Mouse (Mus musculus) cerebellum, postnatal 25 days (tissue): ENCODE results near the gene Dolk.

Experiments
- DNase-seq, 2 experiments: peaks; one replicate each; pipeline ENCODE4 v3.0.0; 2021; ENCODE audit warnings: mixed read lengths in 2 of 2

Gene Dolk

GRCm38 (mm10) chr2:30250166-30251128, 35.7 kb downstream of the Dolk start:
- peak; percentile 32 to 59 for DNase-seq

GRCm38 (mm10) chr2:30249182-30249581, 37.0 kb downstream of the Dolk start:
- DNase-seq = peak in 1 of 2 experiments; percentile 13

DNA sequence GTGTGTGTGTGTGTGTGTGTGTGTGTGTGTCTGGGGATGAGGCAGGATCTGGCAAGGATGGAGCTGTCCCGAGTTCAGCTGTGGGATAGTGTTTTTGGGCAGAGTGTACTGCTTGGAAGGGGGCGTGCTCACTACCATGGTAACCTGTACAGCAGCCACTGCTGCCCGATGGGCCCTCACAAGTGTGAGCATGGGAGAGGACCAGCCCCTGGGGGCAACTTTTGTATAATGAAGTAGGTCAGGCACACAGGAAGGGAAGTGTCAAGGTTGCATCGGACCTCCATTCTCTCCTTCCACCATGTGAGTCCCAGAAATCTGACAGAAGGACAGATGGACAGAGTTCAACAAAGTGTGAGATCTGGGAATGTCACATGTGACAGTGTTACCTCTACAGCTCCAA, 38.5 kb downstream of the Dolk start:
- peak; percentile 17 to 28 for DNase-seq

GRCm38 (mm10) chr2:30247036-30247435, 39.1 kb downstream of the Dolk start:
- DNase-seq = peak in 1 of 2 experiments; percentile 9

DNA sequence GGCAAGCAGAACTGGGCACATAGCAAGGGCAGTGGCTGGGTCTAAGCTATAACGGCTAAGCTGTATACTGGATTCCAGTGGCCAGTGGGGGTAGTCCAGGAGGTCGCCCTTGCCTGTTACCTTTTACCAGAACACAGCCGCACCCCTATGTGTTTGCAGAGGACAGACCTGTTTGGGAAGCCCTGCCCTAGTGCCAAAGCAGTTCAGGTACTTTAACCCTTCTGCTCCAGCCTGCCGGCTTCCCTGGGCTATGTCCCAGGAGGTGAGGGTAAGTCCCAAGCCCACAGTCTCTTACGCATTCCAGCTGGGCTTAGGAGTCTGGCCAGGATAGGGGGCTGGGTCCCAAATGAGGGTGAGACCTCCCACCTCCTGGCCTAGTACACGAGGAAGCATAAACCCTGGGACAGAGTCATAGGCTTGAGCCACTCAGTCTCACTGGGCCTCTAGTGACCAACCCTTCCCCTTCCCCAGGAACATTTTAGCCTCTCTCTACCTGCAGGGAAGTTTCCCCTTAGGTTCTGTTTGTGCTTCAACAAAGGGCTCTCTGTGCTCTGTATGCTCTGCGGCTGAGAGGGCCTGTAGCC, 41.4 kb downstream of the Dolk start:
- no peak for DNase-seq

GRCm38 (mm10) chr2:30243391-30243790, 42.7 kb downstream of the Dolk start:
- no peak for DNase-seq

DNA sequence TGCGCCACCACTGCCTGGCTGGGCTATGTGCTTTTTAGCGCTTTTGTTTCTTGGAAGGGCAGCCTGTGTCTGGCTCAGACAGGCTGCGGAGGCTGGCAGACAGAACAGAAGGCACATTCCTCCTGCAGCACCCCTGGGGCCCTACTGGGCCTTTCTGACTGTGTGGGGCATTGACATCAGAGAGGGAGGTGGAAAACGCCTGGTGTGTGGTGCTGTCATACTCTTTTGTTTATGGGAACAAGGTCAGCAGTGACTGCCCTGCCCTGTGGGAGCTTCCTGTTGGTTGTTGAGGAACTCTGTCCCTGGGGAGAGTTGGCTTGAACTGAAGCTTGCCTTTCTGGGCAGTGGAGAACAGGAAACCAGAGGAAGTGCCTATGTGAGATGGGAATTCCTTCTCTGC, 43.6 kb downstream of the Dolk start:
- DNase-seq = peak; percentile 80 to 84

DNA sequence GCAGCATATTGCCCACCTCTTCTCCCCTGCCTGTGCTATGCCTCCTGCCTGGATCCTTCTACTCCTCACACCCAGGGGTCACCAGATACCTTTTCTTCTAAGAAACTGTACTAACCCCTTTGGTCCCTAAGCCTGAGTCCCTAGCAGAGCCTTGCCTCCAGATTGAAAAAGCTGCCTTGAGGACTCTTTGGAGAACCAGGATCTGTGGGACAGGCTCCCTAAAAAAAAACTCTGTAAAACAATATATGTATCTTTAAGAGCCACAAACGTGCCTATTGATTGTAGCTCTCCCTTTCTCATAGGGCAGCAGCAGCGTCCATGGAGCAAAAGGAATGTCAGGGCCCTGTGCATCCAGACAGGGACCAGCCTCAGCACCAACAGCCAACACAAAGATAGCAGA, 45.9 kb downstream of the Dolk start, which contains the start of gene Gm28035:
Gene Gm28035, plus strand, starts transcription at position 301 of the 400 bp plus-strand sequence.
- no peak for DNase-seq

DNA sequence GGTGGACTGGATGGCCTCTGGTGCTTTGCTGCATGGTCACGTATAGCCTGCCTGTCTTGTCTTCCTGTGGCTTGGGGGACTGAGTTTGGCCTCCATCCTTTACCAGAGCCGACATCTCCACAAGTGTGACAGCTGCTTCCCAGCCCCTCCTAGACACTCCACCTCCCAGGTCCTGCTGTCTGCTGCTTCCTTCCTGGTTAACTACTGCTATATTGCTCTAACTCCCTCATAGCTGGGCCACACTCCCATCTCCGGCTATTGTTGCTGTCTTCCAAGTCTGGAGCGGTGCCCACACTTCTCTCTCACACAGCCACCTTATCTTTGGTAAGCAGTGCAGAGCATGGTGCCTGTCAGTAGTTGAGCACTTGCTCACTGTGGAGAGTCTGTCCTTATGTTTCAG, 46.4 kb downstream of the Dolk start:
- DNase-seq = peak in 1 of 2 experiments; percentile 29

- no peak for DNase-seq
These were observed 47.1 kb downstream of the Dolk start for GRCm38 (mm10) chr2:30238906-30239465.

GRCm38 (mm10) chr2:30237881-30238280, 48.3 kb downstream of the Dolk start:
- DNase-seq = no peak

DNA sequence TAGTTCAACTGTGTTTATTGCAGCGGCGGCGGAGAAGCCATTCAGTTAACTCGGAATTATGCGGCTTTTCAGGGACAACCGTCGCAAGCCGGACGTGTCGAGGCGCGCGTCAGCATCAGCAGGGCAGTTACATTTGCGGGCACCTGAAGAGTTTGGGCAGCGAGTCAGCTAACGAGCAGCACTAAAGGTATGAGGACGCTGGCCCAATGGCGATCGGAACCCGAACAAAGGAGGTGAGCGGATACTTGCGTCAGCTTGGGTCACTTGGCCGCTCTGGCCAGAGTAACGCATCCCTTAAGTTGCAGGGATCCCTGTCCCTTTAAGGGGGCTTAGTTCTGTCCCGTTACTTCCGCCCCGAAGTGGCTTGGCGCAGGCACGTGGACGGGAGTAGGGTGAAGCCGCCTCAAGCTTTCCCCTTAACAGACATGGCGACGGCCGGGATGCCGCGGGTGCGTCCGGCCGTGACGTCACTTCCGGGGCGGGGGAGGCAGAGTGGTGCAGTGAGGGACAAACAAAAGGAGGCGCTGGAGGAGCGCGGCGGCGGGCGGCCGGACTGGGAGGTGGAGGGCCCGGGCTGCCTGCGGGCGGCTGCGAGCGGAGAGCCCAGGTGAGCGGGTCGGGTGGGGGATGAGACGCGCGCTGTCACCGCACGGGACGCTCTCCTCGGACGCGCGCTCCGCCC, 48.8 kb downstream of the Dolk start, which contains the start of gene Lrrc8a:
Gene Lrrc8a, plus strand, starts transcription at position 517 of the 682 bp plus-strand sequence.
- peak; percentile 100 for DNase-seq

DNA sequence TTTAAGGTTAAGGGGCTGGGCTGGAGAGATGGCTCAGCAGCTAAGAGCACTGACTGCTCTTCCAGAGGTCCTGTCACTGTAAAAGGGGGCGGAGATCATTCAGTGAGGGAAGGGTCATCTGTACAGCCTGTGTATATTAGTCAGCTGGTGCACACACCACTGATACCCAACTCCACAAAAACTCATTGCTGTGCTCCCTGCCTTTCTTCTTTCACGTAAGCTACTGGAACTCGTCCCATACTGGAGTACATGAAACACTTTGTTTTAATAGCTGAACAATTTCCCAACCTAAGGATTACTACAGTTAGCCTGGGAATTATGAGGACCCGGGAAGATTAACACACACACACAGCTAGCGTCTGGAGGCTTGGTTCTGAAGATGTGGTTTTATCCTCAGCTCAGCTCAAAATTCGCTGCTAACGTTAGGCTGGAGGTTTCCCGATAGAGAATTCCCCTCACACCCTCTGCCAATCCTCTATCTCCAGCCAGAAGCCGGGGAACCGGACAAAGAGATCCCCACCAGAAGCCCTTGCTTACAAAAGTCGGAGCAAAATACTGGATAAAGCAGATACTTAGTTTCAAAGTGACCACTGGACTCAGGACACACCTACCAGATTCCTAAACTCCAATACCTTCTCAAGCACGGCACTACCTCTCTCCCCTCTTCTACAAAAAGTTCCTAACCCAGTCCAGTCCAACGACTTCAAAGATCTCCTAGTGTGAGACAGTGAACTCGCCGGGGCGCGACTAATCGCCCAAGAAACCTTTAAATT, 49.5 kb downstream of the Dolk start:
- DNase-seq = no peak

- DNase-seq = no peak
These were observed 50.5 kb downstream of the Dolk start for GRCm38 (mm10) chr2:30235593-30235992.
